Mouse (Mus musculus): ENCODE results near the gene Tctex1d2.
"Not testable (repeated sequence)": the region's sequence is repeated elsewhere in the genome, so short reads cannot be mapped to it uniquely, and the experiment has no call there.

The Tctex1d2 gene

DNA sequence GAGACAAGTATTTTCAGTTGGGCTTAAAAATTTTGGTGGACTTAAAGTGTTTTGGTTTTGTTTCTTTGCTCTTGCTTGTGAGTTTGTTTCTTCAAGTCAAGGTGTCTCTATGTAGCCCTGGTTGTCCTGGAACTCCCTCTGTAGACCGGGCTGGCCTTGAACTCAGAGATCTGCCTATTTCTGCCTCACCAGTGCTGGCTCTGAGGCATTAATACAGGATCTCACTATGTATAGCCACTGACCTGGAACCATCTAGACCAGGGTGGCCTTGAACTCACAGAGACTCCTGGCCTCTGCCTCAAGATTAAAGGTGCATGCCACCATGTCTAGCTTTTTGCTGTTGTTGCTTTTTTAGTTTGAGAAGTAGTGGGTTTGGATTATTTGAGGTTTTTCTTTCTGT is 12.4 kb downstream of the Tctex1d2 start:
- no peak for DNase-seq (ENCODE audit: low spot score)

GRCm38 (mm10) chr16:32433138-32433537 is 13.6 kb downstream of the Tctex1d2 start:
- DNase-seq (ENCODE audit: low spot score): no peak

GRCm38 (mm10) chr16:32434066-32434465 is 14.6 kb downstream of the Tctex1d2 start:
- DNase-seq (ENCODE audit: low spot score): no peak

DNA sequence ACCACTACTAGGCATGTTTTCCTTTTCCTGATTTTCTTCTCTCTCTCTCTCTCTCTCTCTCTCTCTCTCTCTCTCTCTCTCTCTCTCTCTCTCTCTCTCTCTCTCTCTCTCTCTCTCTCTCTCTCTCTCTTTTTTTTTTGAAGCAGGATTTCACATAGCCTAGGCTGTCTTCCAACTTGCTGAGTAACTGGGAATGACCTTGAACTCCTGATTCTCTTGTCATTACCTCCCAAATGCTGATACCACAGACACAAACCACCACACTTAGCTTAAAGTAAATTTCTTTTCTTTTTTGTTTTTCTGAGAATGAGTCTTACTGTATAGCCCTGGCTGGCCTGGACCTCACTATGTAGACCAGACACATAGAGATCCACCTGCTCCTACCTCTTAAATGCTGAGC is 15.2 kb downstream of the Tctex1d2 start:
- no peak for DNase-seq (ENCODE audit: low spot score)

DNA sequence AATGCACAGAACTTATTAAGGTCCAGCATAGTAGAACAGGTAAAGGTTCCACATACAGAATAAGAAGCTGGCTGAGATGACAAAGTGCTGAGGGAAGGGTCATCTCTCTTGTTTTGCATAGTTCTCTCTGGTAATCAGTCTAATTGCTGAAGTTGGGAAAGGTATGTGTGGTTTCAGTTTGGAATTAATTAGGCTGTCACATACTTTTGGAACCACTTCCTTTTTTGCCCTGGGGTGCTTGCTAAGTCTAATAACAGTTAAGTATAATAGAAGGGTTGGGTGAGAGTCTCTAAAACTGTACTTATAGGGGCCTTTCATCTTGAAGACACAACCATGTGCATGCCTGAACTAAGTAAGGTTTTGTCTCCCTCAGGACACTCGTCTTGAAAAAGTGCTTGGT is 17.2 kb downstream of the Tctex1d2 start:
- DNase-seq (ENCODE audit: low spot score): no peak

- no peak for DNase-seq (ENCODE audit: low spot score)
Observed at GRCm38 (mm10) chr16:32437266-32437665, 17.8 kb downstream of the Tctex1d2 start.

DNA sequence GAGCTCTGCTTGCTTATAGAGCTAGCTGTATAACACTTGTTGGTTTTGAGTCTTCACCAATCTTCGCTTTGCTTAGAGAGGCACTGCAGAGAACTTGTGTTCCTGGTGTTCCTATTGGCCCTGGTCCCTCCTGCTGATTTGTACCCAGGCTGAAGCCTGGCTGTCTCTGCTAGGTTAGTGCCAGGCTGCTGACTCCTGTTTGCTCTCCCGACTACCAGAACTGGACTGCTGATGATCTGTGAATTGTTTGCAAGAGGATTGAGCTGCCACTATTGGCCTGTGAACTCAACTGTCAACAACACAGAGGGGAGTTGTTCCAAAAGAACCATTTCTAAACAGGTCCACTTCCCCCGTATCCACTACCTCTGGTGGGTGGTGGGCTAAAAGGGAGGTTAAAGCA is 21.9 kb downstream of the Tctex1d2 start:
- DNase-seq (ENCODE audit: low spot score): no peak

- DNase-seq (ENCODE audit: low spot score): not testable (repeated sequence)
Observed at GRCm38 (mm10) chr16:32444615-32445014, 25.1 kb downstream of the Tctex1d2 start.

DNA sequence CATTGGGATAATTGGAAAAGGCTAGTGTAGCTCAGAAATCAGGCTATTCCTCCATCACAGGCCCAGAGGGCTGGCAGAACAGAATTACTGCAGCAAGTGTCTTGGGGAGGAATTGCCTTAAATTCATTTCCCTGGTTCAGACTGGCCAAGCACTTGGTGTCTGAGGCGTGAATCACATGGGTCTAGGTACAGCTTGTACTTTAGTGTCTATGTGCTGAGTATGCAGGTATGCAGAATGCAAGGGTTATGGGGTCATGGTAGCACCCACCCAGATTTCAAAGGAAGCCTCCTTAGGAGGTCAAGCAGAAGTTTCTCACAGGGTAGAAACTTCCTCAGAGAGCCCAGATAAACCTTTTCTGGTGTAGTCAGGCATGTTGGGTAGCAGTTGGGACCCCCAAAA is 26.1 kb downstream of the Tctex1d2 start:
- no peak for DNase-seq (ENCODE audit: low spot score)

DNA sequence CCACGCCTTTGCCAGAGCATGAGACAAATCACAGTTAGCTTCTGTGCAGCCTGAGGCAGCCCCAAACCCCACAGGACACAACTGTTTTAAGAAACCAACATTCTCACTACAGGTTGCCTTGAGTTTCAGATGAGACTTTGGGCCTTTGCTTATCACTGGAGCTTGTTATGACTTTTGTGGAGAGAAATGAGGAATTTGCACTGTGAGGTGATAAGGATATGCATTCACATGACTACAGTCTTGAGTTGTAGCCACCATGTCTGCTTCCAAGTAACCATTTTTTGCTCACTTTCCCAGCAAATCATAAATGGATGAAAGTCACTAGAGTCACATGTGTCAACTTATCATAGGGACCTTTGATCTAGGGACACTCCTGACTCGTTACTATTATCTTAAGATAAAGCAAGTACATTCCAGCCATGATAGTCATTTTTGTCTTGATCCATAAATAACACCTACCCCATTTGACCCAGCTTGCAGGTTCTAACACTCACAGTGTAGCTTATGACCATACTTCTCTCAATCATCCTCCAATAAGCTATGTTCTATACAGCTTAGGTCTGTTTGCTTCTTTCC is 27.1 kb downstream of the Tctex1d2 start:
- no peak for DNase-seq (ENCODE audit: low spot score)

- DNase-seq (ENCODE audit: low spot score): no peak
Observed at GRCm38 (mm10) chr16:32449665-32450064, 30.2 kb downstream of the Tctex1d2 start.

GRCm38 (mm10) chr16:32450133-32450532 is 30.6 kb downstream of the Tctex1d2 start:
- no peak for DNase-seq (ENCODE audit: low spot score)

DNA sequence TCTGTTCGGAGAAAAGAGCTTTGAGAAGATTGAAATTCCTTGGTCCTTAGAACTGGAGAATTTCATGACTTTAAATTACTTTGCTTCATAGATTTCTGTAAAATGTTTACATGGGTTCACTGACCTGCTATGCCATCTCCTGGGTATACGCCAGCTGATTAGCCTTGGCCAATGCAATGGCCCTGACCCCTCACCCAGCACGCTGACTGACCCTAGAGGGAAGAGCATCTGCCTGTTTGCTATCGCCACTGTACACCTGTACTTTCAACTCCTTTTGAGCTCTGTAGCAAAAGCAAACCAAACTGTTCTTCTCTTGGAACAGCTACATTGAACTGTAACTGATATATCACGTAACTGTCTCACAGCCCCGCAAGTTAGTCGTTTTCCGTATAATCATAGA is 33.6 kb downstream of the Tctex1d2 start:
- DNase-seq (ENCODE audit: low spot score): no peak

- peak; percentile 26 for DNase-seq (ENCODE audit: low spot score)
Observed at GRCm38 (mm10) chr16:32454646-32455045, 35.1 kb downstream of the Tctex1d2 start.

DNA sequence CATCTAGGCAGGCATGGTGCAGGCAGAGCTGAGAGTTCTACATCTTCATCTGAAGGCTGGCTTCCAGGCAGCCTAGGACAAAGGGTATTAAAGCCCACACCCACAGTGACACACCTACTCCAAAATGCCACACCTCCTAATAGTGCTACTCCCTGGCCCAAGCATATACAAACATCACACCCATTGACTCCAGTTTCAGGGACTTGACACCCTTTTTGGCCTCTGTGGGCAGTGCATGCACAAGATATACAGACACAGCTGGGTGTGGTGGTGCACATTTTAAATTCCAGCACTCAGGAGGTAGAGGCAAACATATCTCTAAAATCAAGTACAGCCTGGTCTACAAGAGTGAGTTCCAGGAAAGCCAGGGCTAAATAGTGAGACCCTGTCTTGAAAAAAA is 36.6 kb downstream of the Tctex1d2 start:
- DNase-seq (ENCODE audit: low spot score): no peak

- DNase-seq (ENCODE audit: low spot score): no peak
Observed at GRCm38 (mm10) chr16:32456761-32457160, 37.3 kb downstream of the Tctex1d2 start.

DNA sequence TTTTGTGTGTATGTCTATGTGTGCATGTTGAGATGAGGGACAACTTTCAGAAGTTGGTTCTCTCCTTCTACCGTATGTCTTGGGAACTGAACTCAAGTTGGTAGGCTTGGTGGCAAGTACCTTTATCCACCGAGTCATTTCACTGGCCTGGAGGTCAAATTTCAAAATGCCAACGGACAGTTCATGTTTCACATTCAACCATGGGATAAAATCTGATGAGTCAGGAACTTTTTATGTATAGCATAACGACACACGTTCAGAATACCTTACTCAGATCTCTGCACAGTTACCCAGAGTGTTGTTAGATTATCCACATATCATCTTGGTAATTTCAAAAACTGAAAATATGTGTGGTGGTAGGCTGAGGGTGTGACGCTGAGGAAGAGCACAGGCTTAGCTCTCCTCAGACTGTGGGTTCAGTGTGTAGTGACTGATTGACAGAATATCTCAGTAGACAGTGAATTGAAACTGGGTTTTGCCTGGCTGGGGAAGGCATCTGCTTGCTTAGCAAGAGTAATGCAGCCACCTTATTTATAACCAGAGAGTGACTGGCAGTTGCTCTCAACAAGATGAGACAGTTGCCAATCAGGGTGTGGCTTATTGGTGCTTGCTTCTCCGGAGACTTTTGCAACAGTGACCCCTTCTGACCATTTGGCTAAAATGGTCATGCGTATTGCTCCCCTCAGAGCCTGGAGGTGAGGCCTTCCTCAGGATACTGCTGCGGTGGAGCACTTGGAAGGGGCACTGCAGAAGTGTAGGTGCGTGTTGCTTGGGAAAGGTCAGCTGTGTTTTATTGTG is 38.3 kb downstream of the Tctex1d2 start:
- DNase-seq (ENCODE audit: low spot score): peak; percentile 74

DNA sequence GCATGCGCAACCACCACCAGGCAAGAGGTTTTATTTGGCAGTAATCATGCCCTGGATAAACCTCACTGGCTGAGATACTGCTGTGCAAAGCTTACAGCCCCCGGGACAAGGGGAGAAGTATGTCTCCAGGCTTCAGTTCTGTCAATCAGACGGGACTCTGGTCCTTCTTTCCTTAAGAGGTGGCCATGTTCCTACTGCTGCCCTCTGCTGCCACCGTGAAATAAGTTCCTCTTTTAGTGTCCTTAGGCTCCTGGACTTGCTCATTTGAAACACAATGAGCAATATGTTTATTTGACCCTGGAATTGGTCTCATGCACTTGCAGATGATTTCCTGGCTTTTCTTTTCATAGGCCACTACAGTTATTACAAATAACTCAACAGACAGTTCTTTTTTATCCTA is 41.0 kb downstream of the Tctex1d2 start:
- peak; percentile 19 for DNase-seq (ENCODE audit: low spot score)

DNA sequence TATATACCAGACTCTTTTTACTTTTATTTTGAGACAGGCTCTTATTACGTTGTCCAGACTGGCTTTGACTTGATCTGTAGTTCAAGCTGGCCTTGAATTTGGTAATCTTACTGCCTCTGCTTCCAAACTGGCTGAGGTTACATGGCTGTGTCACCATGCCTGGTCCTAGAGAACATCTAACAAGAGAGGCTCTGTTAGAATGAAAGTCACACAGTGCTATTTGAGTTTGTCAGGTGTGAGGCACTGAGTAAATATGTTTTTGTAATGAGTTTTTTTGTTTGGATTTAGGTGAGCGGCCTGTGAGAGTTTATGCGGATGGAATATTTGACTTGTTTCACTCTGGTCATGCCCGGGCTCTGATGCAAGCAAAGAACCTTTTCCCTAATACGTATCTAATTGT is 42.2 kb downstream of the Tctex1d2 start:
- DNase-seq (ENCODE audit: low spot score): no peak

GRCm38 (mm10) chr16:32462950-32463349 is 43.4 kb downstream of the Tctex1d2 start:
- no peak for DNase-seq (ENCODE audit: low spot score)

- DNase-seq (ENCODE audit: low spot score): no peak
Observed at GRCm38 (mm10) chr16:32463426-32463825, 43.9 kb downstream of the Tctex1d2 start.

- DNase-seq (ENCODE audit: low spot score): no peak
Observed at GRCm38 (mm10) chr16:32464908-32465307, 45.4 kb downstream of the Tctex1d2 start.

- no peak for DNase-seq (ENCODE audit: low spot score)
Observed at GRCm38 (mm10) chr16:32468488-32468887, 49.0 kb downstream of the Tctex1d2 start.
